Mouse (Mus musculus) midbrain, embryonic 10.5 days (tissue): Measurements from ENCODE around the gene Gpr137c. TPM values are rescaled to one million over a fixed set of nuclear protein-coding genes. Genes with fewer than 3 reads are reported as not detected.

Experiments
- DNase-seq: peaks from one replicate; pipeline ENCODE4 v3.0.0-alpha.2; 2017; ENCODE audit warnings: low spot score
- H3K27ac ChIP-seq: fragments of 300-500 bp; sonication (generic); replicated peaks from 2 replicates; pipeline ENCODE4 v1.5.1; 2016; ENCODE audit warnings: mild to moderate bottlenecking
- H3K27me3 ChIP-seq: fragments of 300-500 bp; sonication (generic); 2 replicates; pipeline ENCODE4 v1.6.1; 2016; ENCODE audit warnings: low read depth, mild to moderate bottlenecking; ENCODE audit not compliant: poor library complexity, severe bottlenecking
- H3K36me3 ChIP-seq: fragments of 300-500 bp; sonication (generic); 2 replicates; pipeline ENCODE4 v1.6.1; 2016; ENCODE audit warnings: mild to moderate bottlenecking, moderate library complexity
- H3K4me1 ChIP-seq: fragments of 300-500 bp; sonication (generic); 2 replicates; pipeline ENCODE4 v1.6.1; 2016
- H3K4me3 ChIP-seq: fragments of 300-500 bp; sonication (generic); 2 replicates; pipeline ENCODE4 v1.5.1; 2016; ENCODE audit warnings: mild to moderate bottlenecking, moderate library complexity
- H3K9me3 ChIP-seq: fragments of 300-500 bp; sonication (generic); replicated peaks from 2 replicates; pipeline ENCODE4 v1.6.1; 2016; ENCODE audit warnings: mild to moderate bottlenecking
- WGBS: fragments of 180-500 bp; shearing (Covaris S2); methylation state at CpG from one replicate; pipeline ENCODE4 v1.1.7; 2016; 5-methylcytosine and 5-hydroxymethylcytosine counted together
- polyA plus RNA-seq: library from polyadenylated mRNA; unstranded; fragments of >200 nt; fragmentation: Nextera tagmentation; extraction: Ambion mirVana; gene quantifications from 2 replicates; pipeline ENCODE4 v1.2.1, GENCODE M21; 2016

Gpr137c gene
- polyA plus RNA-seq, 1 experiment from 2014 or later, result 4.1 TPM

- Histone ChIP-seq H3K27ac (peak within 1 kb of the TSS; percentile 96), H3K27me3 (no peaks in the 10 kb centered on the region), H3K9me3 (no peaks in the 10 kb centered on the region), H3K36me3 (no peaks in the 10 kb centered on the region), H3K4me1 (peaks cover 20% of the 10 kb centered on the region), H3K4me3 (peak within 1 kb of the TSS; percentile 91)
- peak; percentile 76 for DNase-seq
- WGBS, result under 1% methylated on average over 59 of the region's 59 CpGs
These were observed 806 bp downstream of the Gpr137c start, which contains the start of gene Txndc16 for GRCm38 (mm10) chr14:45220090-45220956. Gene Txndc16, minus strand, starts transcription at chr14:45220328.

GRCm38 (mm10) chr14:45220957-45221630, 1.6 kb downstream of the Gpr137c start:
- no peaks in the 10 kb centered on the region for H3K27me3 ChIP-seq
- 11% methylated on average over 11 of the region's 11 CpGs for WGBS
- no peaks in the 10 kb centered on the region for H3K9me3 ChIP-seq
- peaks cover 20% of the 10 kb centered on the region for H3K4me1 ChIP-seq
- peak overlapping the region; percentile 96 for H3K27ac ChIP-seq
- no peak for DNase-seq
- peak overlapping the region; percentile 91 for H3K4me3 ChIP-seq
- H3K36me3 ChIP-seq, result no peaks in the 10 kb centered on the region

GRCm38 (mm10) chr14:45239042-45239441, 19.5 kb downstream of the Gpr137c start:
- Histone ChIP-seq H3K36me3 (no peaks in the 10 kb centered on the region), H3K27me3 (no peaks in the 10 kb centered on the region), H3K4me1 (no peaks in the 10 kb centered on the region), H3K9me3 (no peaks in the 10 kb centered on the region), H3K4me3 (no peak overlapping the region), H3K27ac (no peak overlapping the region)
- WGBS, result 77% methylated on average over 2 of the region's 2 CpGs
- no peak for DNase-seq

GRCm38 (mm10) chr14:45241613-45242012, 22.1 kb downstream of the Gpr137c start:
- WGBS, result 48% methylated on average over 1 of the region's 1 CpGs

GRCm38 (mm10) chr14:45251548-45252076, 32.1 kb downstream of the Gpr137c start:
- H3K4me1 ChIP-seq, result no peaks in the 10 kb centered on the region
- no peak overlapping the region for H3K27ac ChIP-seq
- WGBS, result 92% methylated on average over 4 of the region's 4 CpGs

More at GRCm38 (mm10) chr14:45241613-45242012, 22.1 kb downstream of the Gpr137c start:
- Histone ChIP-seq H3K9me3 (no peaks in the 10 kb centered on the region), H3K4me1 (no peaks in the 10 kb centered on the region), H3K27ac (no peak overlapping the region), H3K36me3 (no peaks in the 10 kb centered on the region), H3K27me3 (no peaks in the 10 kb centered on the region), H3K4me3 (no peak overlapping the region)
- no peak for DNase-seq

GRCm38 (mm10) chr14:45263831-45264592, 44.5 kb downstream of the Gpr137c start:
- no peak overlapping the region for H3K27ac ChIP-seq
- no peak for DNase-seq
- no peak overlapping the region for H3K4me3 ChIP-seq
- WGBS, result 89% methylated on average over 3 of the region's 3 CpGs
- no peaks in the 10 kb centered on the region for H3K4me1 ChIP-seq
- no peaks in the 10 kb centered on the region for H3K27me3 ChIP-seq
- H3K36me3 ChIP-seq, result peaks cover 17% of the 10 kb centered on the region
- peaks cover 7% of the 10 kb centered on the region; the same call in 1 of the 2 replicates for H3K9me3 ChIP-seq

More at GRCm38 (mm10) chr14:45251548-45252076, 32.1 kb downstream of the Gpr137c start:
- DNase-seq, result no peak
- no peak overlapping the region for H3K4me3 ChIP-seq
- H3K27me3 ChIP-seq, result no peaks in the 10 kb centered on the region
- no peaks in the 10 kb centered on the region for H3K9me3 ChIP-seq
- H3K36me3 ChIP-seq, result peaks cover 9% of the 10 kb centered on the region

GRCm38 (mm10) chr14:45275816-45276215, 56.3 kb downstream of the Gpr137c start:
- 89% methylated on average over 6 of the region's 6 CpGs for WGBS
- H3K4me1 ChIP-seq, result no peaks in the 10 kb centered on the region
- DNase-seq, result no peak
- no peaks in the 10 kb centered on the region for H3K27me3 ChIP-seq
- H3K36me3 ChIP-seq, result peaks cover 12% of the 10 kb centered on the region; the same call in 1 of the 2 replicates
- H3K4me3 ChIP-seq, result no peak overlapping the region
- H3K27ac ChIP-seq, result no peak overlapping the region
- H3K9me3 ChIP-seq, result no peaks in the 10 kb centered on the region

- Histone ChIP-seq H3K27me3 (no peaks in the 10 kb centered on the region), H3K9me3 (no peaks in the 10 kb centered on the region), H3K27ac (no peak overlapping the region), H3K36me3 (peaks cover 33% of the 10 kb centered on the region), H3K4me1 (no peaks in the 10 kb centered on the region), H3K4me3 (no peak overlapping the region)
- 90% methylated on average over 3 of the region's 3 CpGs for WGBS
- no peak for DNase-seq
These were observed 62.5 kb downstream of the Gpr137c start for GRCm38 (mm10) chr14:45282066-45282465.

- Histone ChIP-seq H3K9me3 (no peaks in the 10 kb centered on the region), H3K36me3 (peaks cover 35% of the 10 kb centered on the region), H3K4me1 (peaks cover 6% of the 10 kb centered on the region; the same call in 1 of the 2 replicates), H3K4me3 (no peak overlapping the region), H3K27ac (no peak overlapping the region), H3K27me3 (no peaks in the 10 kb centered on the region)
- no peak for DNase-seq
- 86% methylated on average over 4 of the region's 4 CpGs for WGBS
These were observed 72.1 kb downstream of the Gpr137c start for GRCm38 (mm10) chr14:45291608-45292007.

- 53% methylated on average over 4 of the region's 4 CpGs for WGBS
- DNase-seq, result no peak
- Histone ChIP-seq H3K4me3 (no peak overlapping the region), H3K9me3 (no peaks in the 10 kb centered on the region), H3K36me3 (peaks cover 41% of the 10 kb centered on the region), H3K27me3 (no peaks in the 10 kb centered on the region), H3K27ac (no peak overlapping the region), H3K4me1 (no peaks in the 10 kb centered on the region)
These were observed 84.4 kb downstream of the Gpr137c start for GRCm38 (mm10) chr14:45303939-45304338.

- WGBS, result 67% methylated on average over 4 of the region's 4 CpGs
- H3K9me3 ChIP-seq, result peaks cover 1% of the 10 kb centered on the region; the same call in 1 of the 2 replicates
- H3K27ac ChIP-seq, result no peak overlapping the region
- no peak for DNase-seq
- H3K36me3 ChIP-seq, result peaks cover 39% of the 10 kb centered on the region
- no peaks in the 10 kb centered on the region for H3K4me1 ChIP-seq
- no peaks in the 10 kb centered on the region for H3K27me3 ChIP-seq
- H3K4me3 ChIP-seq, result no peak overlapping the region
These were observed 84.9 kb downstream of the Gpr137c start for GRCm38 (mm10) chr14:45304389-45304788.

GRCm38 (mm10) chr14:45305852-45306251, 86.3 kb downstream of the Gpr137c start:
- H3K9me3 ChIP-seq, result peaks cover 6% of the 10 kb centered on the region
- no peak for DNase-seq
- 92% methylated on average over 5 of the region's 5 CpGs for WGBS
- peaks cover 31% of the 10 kb centered on the region for H3K36me3 ChIP-seq
- no peaks in the 10 kb centered on the region for H3K27me3 ChIP-seq
- no peak overlapping the region for H3K27ac ChIP-seq
- no peak overlapping the region for H3K4me3 ChIP-seq
- no peaks in the 10 kb centered on the region for H3K4me1 ChIP-seq
